Mouse (Mus musculus): ENCODE measurements around the gene Pnrc2.
A peak's percentile ranks its signal among the peaks of the same experiment; 100 is the strongest.

Pnrc2 gene

GRCm38 (mm10) chr4:135873526-135874202 is at the start of gene Pnrc2:
Gene Pnrc2, minus strand, starts transcription at chr4:135873850.
- peak; percentile 99 for DNase-seq (ENCODE audit: low spot score)

- no peak for DNase-seq (ENCODE audit: low spot score)
These were observed 48.5 kb upstream of the Pnrc2 start for GRCm38 (mm10) chr4:135922190-135922589.

GRCm38 (mm10) chr4:135921257-135922120 is 47.8 kb upstream of the Pnrc2 start:
- DNase-seq (ENCODE audit: low spot score), result peak; percentile 27

- peak; percentile 97 for DNase-seq (ENCODE audit: low spot score)
These were observed 46.9 kb upstream of the Pnrc2 start, which contains the start of gene Fuca1 for GRCm38 (mm10) chr4:135920304-135921241. Gene Fuca1, plus strand, starts transcription at chr4:135920735.

- DNase-seq (ENCODE audit: low spot score), result no peak
These were observed 45.6 kb upstream of the Pnrc2 start for GRCm38 (mm10) chr4:135919280-135919639.

- no peak for DNase-seq (ENCODE audit: low spot score)
These were observed 45.1 kb upstream of the Pnrc2 start for GRCm38 (mm10) chr4:135918635-135919279.

DNA sequence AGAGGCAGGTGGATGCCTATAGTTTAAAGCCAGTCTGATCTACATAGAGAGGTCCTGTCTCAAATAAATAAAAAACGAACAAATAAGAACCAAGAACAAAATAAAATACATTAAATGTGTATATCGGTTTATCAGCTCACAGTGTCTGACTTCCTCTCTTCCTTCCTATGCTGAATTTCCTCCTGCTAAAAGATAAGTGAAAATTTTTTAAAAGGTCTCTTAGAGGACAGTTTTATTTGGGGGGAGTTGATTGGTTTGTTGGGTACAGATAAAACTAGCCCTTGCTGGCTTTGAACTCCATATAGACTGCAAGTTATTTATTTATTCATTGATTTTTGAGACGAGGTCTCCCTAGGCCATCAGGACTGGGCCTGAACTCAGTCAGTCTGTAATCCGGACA is 39.8 kb upstream of the Pnrc2 start:
- DNase-seq (ENCODE audit: low spot score), result no peak

DNA sequence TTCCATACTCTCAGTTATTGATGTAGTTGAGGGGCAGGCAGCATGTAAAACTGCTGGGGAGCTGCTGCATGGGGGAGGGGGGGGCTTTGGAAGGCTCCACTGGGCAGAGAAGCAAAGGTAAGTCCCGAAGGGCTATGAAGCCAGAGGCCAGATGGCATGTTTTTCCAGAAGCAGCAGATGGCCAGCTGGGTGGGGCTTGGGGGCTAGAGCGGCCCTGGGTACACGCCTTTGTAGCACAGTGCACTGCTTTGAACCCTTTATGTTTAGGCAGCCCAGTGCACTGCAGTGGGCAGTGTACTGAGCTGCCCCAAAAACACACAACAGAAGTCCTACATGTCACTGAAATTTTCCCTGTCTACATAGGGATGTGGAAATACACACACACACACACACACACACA is 39.2 kb upstream of the Pnrc2 start:
- DNase-seq (ENCODE audit: low spot score), result no peak

- DNase-seq (ENCODE audit: low spot score), result no peak
These were observed 38.5 kb upstream of the Pnrc2 start for GRCm38 (mm10) chr4:135912164-135912563.

DNA sequence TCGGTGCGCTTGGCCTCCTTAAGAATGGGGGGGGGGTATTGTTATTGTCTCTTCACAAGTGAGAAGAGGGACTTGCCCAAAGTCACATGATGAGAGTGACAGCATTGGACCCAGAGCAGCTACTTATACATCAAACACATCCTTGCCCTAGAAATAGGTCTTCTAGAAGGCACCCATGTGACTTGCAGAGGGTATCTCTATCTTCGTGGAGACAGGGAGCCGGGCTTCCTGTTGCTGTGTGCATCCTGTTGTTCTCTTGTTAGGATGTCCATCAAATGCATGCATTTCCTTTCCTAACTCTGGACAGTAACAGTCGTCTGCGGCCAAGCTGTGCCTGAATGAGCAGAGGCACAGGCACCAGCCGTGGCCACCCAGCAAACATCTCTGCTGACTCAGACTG is 37.9 kb upstream of the Pnrc2 start:
- no peak for DNase-seq (ENCODE audit: low spot score)

DNA sequence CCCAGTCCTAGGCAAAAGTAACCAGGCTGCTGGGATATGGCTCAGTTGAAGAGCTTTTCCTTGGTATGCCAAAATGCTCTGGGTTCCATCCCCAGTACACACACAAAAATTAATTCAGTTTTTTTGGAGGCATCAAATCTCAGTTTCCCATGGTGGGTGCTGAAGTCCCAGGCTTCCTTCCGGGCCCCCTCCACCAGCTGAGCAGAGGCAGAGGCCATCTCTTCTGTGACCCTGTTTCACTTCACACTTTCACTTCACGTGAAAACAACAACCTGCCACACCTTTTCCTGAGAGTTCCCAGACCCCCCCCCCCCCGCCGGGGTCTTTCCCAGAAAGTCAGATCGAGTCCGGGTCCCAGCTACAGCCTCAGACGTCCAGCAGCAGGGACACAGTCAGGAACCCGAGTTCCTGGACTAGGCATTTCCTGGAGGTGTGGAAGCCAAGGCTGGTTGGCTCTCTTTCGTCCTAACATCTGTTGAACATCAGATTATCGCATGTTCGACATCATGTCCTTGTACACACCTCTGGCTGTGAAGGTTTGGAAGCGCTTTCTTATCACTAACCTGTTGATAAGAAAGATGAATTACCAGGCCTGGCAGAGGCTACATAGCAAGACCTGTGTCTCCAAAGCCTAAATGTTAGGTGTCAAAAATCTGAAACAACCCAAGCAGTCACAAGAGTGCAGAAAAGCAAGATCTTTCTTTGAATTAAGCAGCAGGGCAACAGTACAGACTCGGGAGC is 35.8 kb upstream of the Pnrc2 start:
- DNase-seq (ENCODE audit: low spot score), result no peak

- DNase-seq (ENCODE audit: low spot score), result no peak
These were observed 33.0 kb upstream of the Pnrc2 start for GRCm38 (mm10) chr4:135906633-135907032.

GRCm38 (mm10) chr4:135904810-135905209 is 31.2 kb upstream of the Pnrc2 start:
- DNase-seq (ENCODE audit: low spot score), result no peak

GRCm38 (mm10) chr4:135902606-135903242 is 29.1 kb upstream of the Pnrc2 start:
- DNase-seq (ENCODE audit: low spot score), result no peak

DNA sequence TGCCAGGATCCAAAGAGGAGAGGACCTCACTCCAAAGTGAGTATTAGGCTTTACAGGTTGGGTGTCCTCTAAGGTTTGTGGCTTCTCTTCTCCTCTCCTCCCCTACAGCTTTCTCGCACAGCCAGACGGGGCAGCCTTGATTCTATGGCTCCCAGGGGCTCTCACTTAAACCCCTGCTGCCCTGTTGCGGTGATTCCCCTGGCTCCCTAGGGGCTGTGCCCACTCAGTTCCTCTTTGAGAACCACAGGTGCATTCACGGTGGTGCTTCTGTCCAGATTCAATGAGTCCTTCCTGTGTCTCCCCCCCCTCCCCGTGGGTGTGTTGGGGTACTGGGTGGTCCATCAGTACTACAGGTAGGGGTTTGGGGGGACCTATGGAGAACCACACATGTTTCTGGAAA is 26.4 kb upstream of the Pnrc2 start:
- no peak for DNase-seq (ENCODE audit: low spot score)

DNA sequence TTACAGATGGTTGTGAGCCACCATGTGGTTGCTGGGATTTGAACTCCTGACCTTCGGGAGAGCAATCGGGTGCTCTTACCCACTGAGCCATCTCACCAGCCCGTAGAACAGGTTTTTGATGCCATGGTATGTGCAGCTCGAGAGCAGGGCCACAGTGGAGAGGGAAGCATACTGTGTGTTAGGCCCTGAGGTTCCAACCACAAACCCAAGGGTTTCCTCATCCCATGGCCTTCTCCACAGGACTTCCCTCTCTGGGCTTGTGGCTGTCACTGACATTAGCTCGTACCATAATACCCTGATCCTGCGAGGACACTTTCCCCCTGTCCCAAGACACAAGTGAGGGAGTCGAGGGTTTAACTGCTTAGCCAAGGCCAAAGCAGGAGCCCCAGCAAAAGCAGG is 25.4 kb upstream of the Pnrc2 start:
- DNase-seq (ENCODE audit: low spot score), result no peak

- DNase-seq (ENCODE audit: low spot score), result peak; percentile 83
These were observed 24.9 kb upstream of the Pnrc2 start for GRCm38 (mm10) chr4:135898380-135899049.

- DNase-seq (ENCODE audit: low spot score), result no peak
These were observed 22.5 kb upstream of the Pnrc2 start for GRCm38 (mm10) chr4:135896157-135896556.

- DNase-seq (ENCODE audit: low spot score), result no peak
These were observed 21.5 kb upstream of the Pnrc2 start, which contains the start of gene Cnr2 for GRCm38 (mm10) chr4:135895071-135895571. Gene Cnr2, plus strand, starts transcription at chr4:135895394.

DNA sequence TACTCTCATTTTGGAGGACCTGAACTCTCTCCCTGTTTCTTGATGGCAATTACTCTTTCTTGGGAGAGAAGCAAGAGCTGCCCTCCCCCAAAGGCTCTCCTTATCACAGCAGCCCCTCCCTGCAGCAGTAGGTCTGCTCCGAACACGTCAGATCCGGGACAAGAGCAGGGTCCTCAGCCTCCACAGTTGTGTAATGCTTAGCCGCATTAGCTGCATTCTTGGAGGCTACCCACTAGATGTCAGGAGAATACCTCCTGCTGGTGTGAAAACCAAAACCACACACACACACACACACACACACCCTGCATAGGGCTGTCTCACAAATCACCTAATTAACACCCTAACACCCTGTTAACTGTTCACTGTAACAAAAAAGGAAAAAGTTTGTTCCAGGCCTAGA is 19.2 kb upstream of the Pnrc2 start:
- no peak for DNase-seq (ENCODE audit: low spot score)
